Mouse (Mus musculus): ENCODE measurements at regions not wholly inside any gene's neighbourhood (a gene's known extent, or its start where the extent isn't known, plus 50 kb on each side); places are given as distances from the start of the nearest gene placed in this dataset.

DNA sequence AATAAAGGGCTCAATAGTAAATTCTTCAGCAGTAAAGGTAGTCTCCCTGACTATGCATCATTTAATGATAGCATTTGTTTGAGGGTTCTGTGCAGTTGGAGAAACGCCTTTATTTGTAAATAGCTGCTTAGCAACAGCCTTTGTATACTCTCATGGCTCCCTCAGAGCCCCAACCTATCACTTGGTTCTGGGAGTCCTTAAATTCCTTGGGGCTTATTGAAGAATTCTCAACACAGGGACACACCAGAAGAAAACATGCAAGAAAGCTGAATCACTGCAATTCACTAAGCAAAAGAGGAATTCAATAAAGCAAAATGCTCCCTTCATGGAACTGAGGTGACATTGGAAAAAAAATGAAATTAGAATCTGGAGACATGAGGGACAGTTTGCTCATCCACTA is 135.8 kb downstream of the Mreg start:
- TF ChIP-seq CTCF (IDR thresholded peaks at IDR 0.05; ENCODE audit: low read depth) = no peak
- no peak for TF ChIP-seq EP300 (IDR thresholded peaks at IDR 0.05; ENCODE audit: low read depth)
